Mouse (Mus musculus): ENCODE data around the gene Slc46a2.

GRCm38 (mm10) chr4:59894415-59894814, 20.4 kb downstream of the Slc46a2 start:
- TF ChIP-seq CTCF (IDR thresholded peaks at IDR 0.05; ENCODE audit: control insufficient read depth, insufficient read depth, low read length) (no peak), POLR2A (IDR thresholded peaks at IDR 0.05; ENCODE audit: borderline replicate concordance, control insufficient read depth, low read depth, low read length) (no peak)

All from bone marrow, adult 2 months (tissue).